Mouse (Mus musculus) MEL (cell line): ENCODE measurements around the gene Usp49. TPM values are rescaled to one million over a fixed set of nuclear protein-coding genes. Genes with fewer than 3 reads are reported as not detected.

Source experiments
- DNase-seq: peaks from one replicate; pipeline ENCODE4 v3.0.0; 2011; ENCODE audit warnings: low read depth, low spot score
- H3K27ac ChIP-seq: 2 replicates; pipeline ENCODE4 v1.5.1; 2012; ENCODE audit warnings: low read depth, mild to moderate bottlenecking, control low read depth, low read length, moderate library complexity; ENCODE audit not compliant: control insufficient read depth
- H3K27me3 ChIP-seq, 2 experiments: fragments of 150-350 bp in 1 of 2; sonication (generic) in 1 of 2; 2 replicates each; pipeline ENCODE4 v1.6.1; 2012; ENCODE audit warnings: low read length in 2 of 2, mild to moderate bottlenecking in 2 of 2, improper control_type of control experiment in 1 of 2, moderate library complexity in 1 of 2; ENCODE audit not compliant: insufficient read depth in 2 of 2, control insufficient read depth in 1 of 2
- H3K36me3 ChIP-seq, 2 experiments: 2 replicates each; pipeline ENCODE4 v1.6.1; 2012 to 2014; ENCODE audit warnings: low read length in 2 of 2, improper control_type of control experiment in 1 of 2, inconsistent platforms in 1 of 2, mild to moderate bottlenecking in 1 of 2; ENCODE audit not compliant: insufficient read depth in 2 of 2, control insufficient read depth in 1 of 2
- H3K4me1 ChIP-seq, 2 experiments: fragments of 150-350 bp in 1 of 2; sonication (generic) in 1 of 2; 2 replicates each; pipeline ENCODE4 v1.6.1; 2012; ENCODE audit warnings: low read length in 2 of 2, improper control_type of control experiment in 1 of 2, mild to moderate bottlenecking in 1 of 2; ENCODE audit not compliant: insufficient read depth in 2 of 2, control insufficient read depth in 1 of 2
- H3K4me3 ChIP-seq, 2 experiments: fragments of 150-350 bp in 1 of 2; sonication (generic) in 1 of 2; 2 replicates each; pipeline ENCODE4 v1.5.1; 2012; ENCODE audit warnings: low read depth in 2 of 2, low read length in 2 of 2, mild to moderate bottlenecking in 2 of 2, moderate library complexity in 2 of 2, control low read depth in 1 of 2, improper control_type of control experiment in 1 of 2; ENCODE audit not compliant: control insufficient read depth in 1 of 2, insufficient read depth in 1 of 2
- H3K79me2 ChIP-seq: 2 replicates; pipeline ENCODE4 v1.6.1; 2012; ENCODE audit warnings: mild to moderate bottlenecking, low read length, moderate library complexity; ENCODE audit not compliant: control insufficient read depth, poor library complexity, insufficient read depth
- H3K9ac ChIP-seq: 2 replicates; pipeline ENCODE4 v1.6.1; 2012; ENCODE audit warnings: low read depth, mild to moderate bottlenecking, control low read depth, low read length, moderate library complexity; ENCODE audit not compliant: control insufficient read depth, poor library complexity, severe bottlenecking
- H3K9me3 ChIP-seq: fragments of 150-350 bp; sonication (generic); replicated peaks from 2 replicates; pipeline ENCODE4 v1.6.1; 2012; ENCODE audit warnings: mild to moderate bottlenecking, low read length, improper control_type of control experiment, moderate library complexity; ENCODE audit not compliant: insufficient read depth
- BHLHE40 ChIP-seq: IDR thresholded peaks from 2 replicates; pipeline ENCODE4 v1.6.1; 2012; ENCODE audit warnings: low read depth, mild to moderate bottlenecking, inconsistent platforms, low read length, improper control_type of control experiment, borderline replicate concordance
- CHD1 ChIP-seq: IDR thresholded peaks from 2 replicates; pipeline ENCODE4 v1.6.1; 2012; ENCODE audit warnings: low read depth, mild to moderate bottlenecking, inconsistent platforms, low read length, improper control_type of control experiment
- CTCF ChIP-seq, 3 experiments: IDR thresholded peaks in 2 of 3; conservative IDR thresholded peaks in 1 of 3; 2 replicates each; pipeline ENCODE4 v1.5.1; 2011 to 2012; ENCODE audit warnings: low read length in 3 of 3, low read depth in 2 of 3, mild to moderate bottlenecking in 2 of 3, improper control_type of control experiment in 1 of 3, inconsistent platforms in 1 of 3, mixed read lengths in 1 of 3, moderate library complexity in 1 of 3; ENCODE audit not compliant: control insufficient read depth in 1 of 3, insufficient read depth in 1 of 3, poor library complexity in 1 of 3, severe bottlenecking in 1 of 3
- E2F4 ChIP-seq: IDR thresholded peaks from 2 replicates; pipeline ENCODE4 v1.6.1; 2011; ENCODE audit warnings: low read depth, low read length, improper control_type of control experiment, borderline replicate concordance
- ELF1 ChIP-seq: IDR thresholded peaks from 2 replicates; pipeline ENCODE4 v1.6.1; 2014; ENCODE audit warnings: low read depth, mild to moderate bottlenecking, inconsistent platforms, low read length, improper control_type of control experiment, moderate library complexity
- EP300 ChIP-seq, 2 experiments: IDR thresholded peaks; 2 replicates each; pipeline ENCODE4 v1.6.1; 2011; ENCODE audit warnings: improper control_type of control experiment in 2 of 2, low read length in 2 of 2, low read depth in 1 of 2, mild to moderate bottlenecking in 1 of 2
- ETS1 ChIP-seq: IDR thresholded peaks from 2 replicates; pipeline ENCODE4 v1.6.1; 2012; ENCODE audit warnings: low read depth, mild to moderate bottlenecking, inconsistent platforms, low read length, improper control_type of control experiment, moderate library complexity
- GABPA ChIP-seq: IDR thresholded peaks from 2 replicates; pipeline ENCODE4 v1.6.1; 2012; ENCODE audit warnings: low read depth, mild to moderate bottlenecking, inconsistent platforms, low read length, improper control_type of control experiment, moderate library complexity
- GATA1 ChIP-seq: IDR thresholded peaks from 2 replicates; pipeline ENCODE4 v1.6.1; 2011; ENCODE audit warnings: low read depth, low read length, improper control_type of control experiment
- HCFC1 ChIP-seq: IDR thresholded peaks from 2 replicates; pipeline ENCODE4 v1.6.1; 2012; ENCODE audit warnings: low read depth, mild to moderate bottlenecking, inconsistent platforms, low read length, improper control_type of control experiment, moderate library complexity
- JUND ChIP-seq: IDR thresholded peaks from 2 replicates; pipeline ENCODE4 v1.6.1; 2011; ENCODE audit warnings: low read depth, mild to moderate bottlenecking, improper control_type of control experiment, low read length
- KAT2A ChIP-seq: conservative IDR thresholded peaks from 2 replicates; pipeline ENCODE4 v1.6.1; 2012; ENCODE audit warnings: low read depth, low read length, improper control_type of control experiment, inconsistent platforms
- MAX ChIP-seq: IDR thresholded peaks from 2 replicates; pipeline ENCODE4 v1.6.1; 2011; ENCODE audit warnings: low read length, improper control_type of control experiment
- MAZ ChIP-seq: IDR thresholded peaks from 2 replicates; pipeline ENCODE4 v1.6.1; 2012; ENCODE audit warnings: low read depth, mild to moderate bottlenecking, inconsistent platforms, low read length, improper control_type of control experiment
- MXI1 ChIP-seq: IDR thresholded peaks from 2 replicates; pipeline ENCODE4 v1.6.1; 2011; ENCODE audit warnings: mild to moderate bottlenecking, low read depth, low read length, improper control_type of control experiment
- MYB ChIP-seq: IDR thresholded peaks from 2 replicates; pipeline ENCODE4 v1.6.1; 2011; ENCODE audit warnings: mild to moderate bottlenecking, low read depth, low read length, improper control_type of control experiment
- MYC ChIP-seq: IDR thresholded peaks from 2 replicates; pipeline ENCODE4 v1.6.1; 2011; ENCODE audit warnings: low read depth, mild to moderate bottlenecking, low read length, improper control_type of control experiment, moderate library complexity
- NRF1 ChIP-seq: IDR thresholded peaks from 2 replicates; pipeline ENCODE4 v1.6.1; 2014; ENCODE audit warnings: low read depth, mild to moderate bottlenecking, inconsistent platforms, low read length, improper control_type of control experiment, moderate library complexity; ENCODE audit not compliant: poor library complexity, insufficient read depth, severe bottlenecking
- POLR2A ChIP-seq, 2 experiments: IDR thresholded peaks; 2 replicates each; pipeline ENCODE4 v1.6.1; 2011 to 2012; ENCODE audit warnings: low read length in 2 of 2, mild to moderate bottlenecking in 2 of 2, control low read depth in 1 of 2, improper control_type of control experiment in 1 of 2, low read depth in 1 of 2, moderate library complexity in 1 of 2; ENCODE audit not compliant: control insufficient read depth in 1 of 2, insufficient read depth in 1 of 2, poor library complexity in 1 of 2
- POLR2AphosphoS5 ChIP-seq: IDR thresholded peaks from 2 replicates; pipeline ENCODE4 v1.6.1; 2012; ENCODE audit warnings: low read depth, borderline replicate concordance, mild to moderate bottlenecking, inconsistent platforms, low read length, moderate library complexity, mixed read lengths
- RAD21 ChIP-seq: IDR thresholded peaks from 2 replicates; pipeline ENCODE4 v1.6.1; 2011; ENCODE audit warnings: mild to moderate bottlenecking, low read depth, low read length, improper control_type of control experiment
- RCOR1 ChIP-seq: IDR thresholded peaks from 2 replicates; pipeline ENCODE4 v1.6.1; 2012; ENCODE audit warnings: low read depth, mild to moderate bottlenecking, inconsistent platforms, low read length, improper control_type of control experiment
- SIN3A ChIP-seq: IDR thresholded peaks from 2 replicates; pipeline ENCODE4 v1.6.1; 2012; ENCODE audit warnings: low read length, improper control_type of control experiment, inconsistent platforms
- SMC3 ChIP-seq: IDR thresholded peaks from 2 replicates; pipeline ENCODE4 v1.6.1; 2011; ENCODE audit warnings: low read depth, low read length, improper control_type of control experiment
- TAL1 ChIP-seq: IDR thresholded peaks from 2 replicates; pipeline ENCODE4 v1.6.1; 2012; ENCODE audit warnings: mild to moderate bottlenecking, inconsistent platforms, low read length, moderate library complexity, mixed read lengths
- TBP ChIP-seq: IDR thresholded peaks from 2 replicates; pipeline ENCODE4 v1.8.0; 2011; ENCODE audit warnings: low read depth, low read length, improper control_type of control experiment
- TCF12 ChIP-seq: IDR thresholded peaks from 2 replicates; pipeline ENCODE4 v1.6.1; 2014; ENCODE audit warnings: low read depth, mild to moderate bottlenecking, inconsistent platforms, low read length, improper control_type of control experiment, moderate library complexity
- UBTF ChIP-seq: IDR thresholded peaks from 2 replicates; pipeline ENCODE4 v1.6.1; 2012; ENCODE audit warnings: low read depth, mild to moderate bottlenecking, inconsistent platforms, low read length, improper control_type of control experiment, moderate library complexity, borderline replicate concordance; ENCODE audit not compliant: insufficient read depth
- ZC3H11A ChIP-seq: IDR thresholded peaks from 2 replicates; pipeline ENCODE4 v1.6.1; 2012; ENCODE audit warnings: low read depth, mild to moderate bottlenecking, inconsistent platforms, low read length, improper control_type of control experiment
- ZKSCAN1 ChIP-seq: IDR thresholded peaks from 2 replicates; pipeline ENCODE4 v1.6.1; 2012; ENCODE audit warnings: low read depth, mild to moderate bottlenecking, inconsistent platforms, low read length, improper control_type of control experiment, moderate library complexity
- polyA plus RNA-seq, 2 experiments: library from polyadenylated mRNA; stranded (reverse) in 1 of 2; unstranded in 1 of 2; fragments of >175 nt in 1 of 2; fragments of >200 nt in 1 of 2; gene quantifications; 2 replicates each; pipeline versions ENCODE4 v1.2.1 to v1.2.4; 2012; ENCODE audit warnings: low replicate concordance in 2 of 2, low read depth in 1 of 2; ENCODE audit not compliant: insufficient read length in 2 of 2, insufficient read depth in 1 of 2, missing spikeins in 1 of 2
- total RNA-seq: library from RNA; depleted of rRNA; stranded (reverse); fragments of 300-350 nt; gene quantifications from 2 replicates; pipeline ENCODE4 v1.2.3, GENCODE M21; 2012

Gene Usp49
- total and polyA plus RNA-seq, 3 experiments, result 5.2 to 16.1 TPM; not detected in 1

DNA sequence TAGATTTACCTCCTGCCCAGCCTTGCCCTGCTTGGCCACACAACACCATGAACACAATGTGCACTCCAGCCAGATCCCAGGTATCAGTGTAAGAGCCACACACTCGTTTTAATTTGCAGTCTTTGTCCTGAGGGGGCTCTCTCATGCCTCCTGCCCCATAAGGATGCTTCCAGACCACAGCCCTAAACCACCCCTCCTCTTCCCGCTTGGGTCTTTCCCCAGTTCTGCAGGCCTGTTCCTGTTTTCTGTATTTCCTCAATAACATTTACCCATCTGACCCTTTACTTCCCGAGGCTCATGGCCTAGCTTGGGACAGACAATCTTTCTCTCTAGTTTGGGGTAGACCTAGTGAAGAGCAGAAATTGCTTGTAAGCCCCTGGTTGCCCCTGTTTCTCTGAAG lies 84.5 kb downstream of the Usp49 start:
- peaks cover 6 to 7% of the 10 kb centered on the region in 2 experiments for H3K27me3 ChIP-seq
- H3K9ac ChIP-seq, result no peak overlapping the region
- H3K4me1 ChIP-seq, result peaks cover 0 to 6% of the 10 kb centered on the region in 2 experiments; a peak in 3 of 4 replicates
- no peaks in the 10 kb centered on the region for H3K79me2 ChIP-seq
- peaks cover 0 to 5% of the 10 kb centered on the region in 2 experiments; a peak in 2 of 4 replicates for H3K36me3 ChIP-seq
- DNase-seq, result no peak
- H3K27ac ChIP-seq, result no peak overlapping the region
- TF ChIP-seq E2F4, result no peak
- no peak for TF ChIP-seq MAZ
- TF ChIP-seq CHD1, result no peak
- no peak for TF ChIP-seq GABPA
- TF ChIP-seq NRF1, result no peak
- TF ChIP-seq SIN3A, result no peak
- TF ChIP-seq TAL1, result no peak
- no peak for TF ChIP-seq ETS1
- TF ChIP-seq KAT2A, result no peak
- no peak for TF ChIP-seq POLR2AphosphoS5
- TF ChIP-seq MYB, result no peak
- TF ChIP-seq SMC3, result no peak
- no peaks in the 10 kb centered on the region for H3K9me3 ChIP-seq
- no peak overlapping the region for H3K4me3 ChIP-seq

DNA sequence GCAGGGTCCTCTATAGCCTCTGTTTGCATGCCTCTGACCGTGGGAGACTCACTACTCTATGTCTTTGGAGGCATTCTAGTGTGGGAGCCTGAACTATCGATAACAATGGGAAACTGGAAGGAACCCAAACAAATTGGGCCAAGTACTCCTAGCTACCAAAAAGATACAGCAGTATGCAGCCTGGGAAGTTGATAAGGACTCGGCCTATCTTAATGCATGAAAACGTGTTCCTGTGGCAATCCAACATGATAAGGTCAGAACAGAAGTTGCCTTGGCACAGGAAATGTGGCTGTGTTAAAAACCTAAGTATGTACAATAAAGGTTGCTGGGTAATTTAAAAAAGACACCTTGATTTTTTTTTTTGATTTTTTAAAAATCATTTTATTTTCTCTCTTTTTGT lies 90.7 kb downstream of the Usp49 start:
- no peak overlapping the region for H3K4me3 ChIP-seq
- no peak overlapping the region for H3K9ac ChIP-seq
- H3K27me3 ChIP-seq, result peaks cover under 1% of the 10 kb centered on the region in 2 experiments; a peak in 3 of 4 replicates
- no peak overlapping the region for H3K27ac ChIP-seq
- no peaks in the 10 kb centered on the region for H3K79me2 ChIP-seq
- H3K9me3 ChIP-seq, result no peaks in the 10 kb centered on the region
- 0 out of 4 replicates have a peak, but pooled peaks cover 0 to 5% of the 10 kb centered on the region in 2 experiments for H3K36me3 ChIP-seq
- peaks cover 6 to 7% of the 10 kb centered on the region in 2 experiments; a peak in 3 of 4 replicates for H3K4me1 ChIP-seq
- peak; percentile 66 for DNase-seq
- TF ChIP-seq NRF1 (no peak), MAX (0 out of 2 replicates have a peak, but pooled peaks have one; percentile 43), RCOR1 (peak; percentile 85), POLR2A (IDR thresholded peaks at IDR 0.05; ENCODE audit: control insufficient read depth in 1 of 2, insufficient read depth in 1 of 2, low read depth in 1 of 2, low read length in 2 of 2, poor library complexity in 1 of 2) (no peak), ELF1 (no peak), MYC (peak; percentile 65; the same call in 1 of the 2 replicates), MYB (no peak), GABPA (no peak), ZC3H11A (no peak), GATA1 (peak; percentile 91), ZKSCAN1 (no peak), ETS1 (peak; percentile 80), EP300 (IDR thresholded peaks at IDR 0.05; ENCODE audit: low read depth in 1 of 2, low read length in 2 of 2) (peak; percentile 80 to 84), TCF12 (peak; percentile 81), TBP (no peak), UBTF (no peak), CHD1 (no peak), POLR2AphosphoS5 (no peak), MXI1 (peak; percentile 57; the same call in 1 of the 2 replicates), RAD21 (no peak), TAL1 (no peak), KAT2A (no peak), SMC3 (no peak), SIN3A (peak; percentile 46; the same call in 1 of the 2 replicates), HCFC1 (0 out of 2 replicates have a peak, but pooled peaks have one; percentile 11), JUND (no peak), BHLHE40 (peak; percentile 94), CTCF (IDR thresholded peaks at IDR 0.05 in 2 of 3, conservative IDR thresholded peaks at IDR 0.05 in 1 of 3; ENCODE audit: control insufficient read depth in 1 of 3, insufficient read depth in 1 of 3, low read depth in 2 of 3, low read length in 3 of 3, poor library complexity in 1 of 3, severe bottlenecking in 1 of 3) (no peak)
